Comparison of ENCODE assay signal across 8 mouse cellular contexts in the genomic region with DNA sequence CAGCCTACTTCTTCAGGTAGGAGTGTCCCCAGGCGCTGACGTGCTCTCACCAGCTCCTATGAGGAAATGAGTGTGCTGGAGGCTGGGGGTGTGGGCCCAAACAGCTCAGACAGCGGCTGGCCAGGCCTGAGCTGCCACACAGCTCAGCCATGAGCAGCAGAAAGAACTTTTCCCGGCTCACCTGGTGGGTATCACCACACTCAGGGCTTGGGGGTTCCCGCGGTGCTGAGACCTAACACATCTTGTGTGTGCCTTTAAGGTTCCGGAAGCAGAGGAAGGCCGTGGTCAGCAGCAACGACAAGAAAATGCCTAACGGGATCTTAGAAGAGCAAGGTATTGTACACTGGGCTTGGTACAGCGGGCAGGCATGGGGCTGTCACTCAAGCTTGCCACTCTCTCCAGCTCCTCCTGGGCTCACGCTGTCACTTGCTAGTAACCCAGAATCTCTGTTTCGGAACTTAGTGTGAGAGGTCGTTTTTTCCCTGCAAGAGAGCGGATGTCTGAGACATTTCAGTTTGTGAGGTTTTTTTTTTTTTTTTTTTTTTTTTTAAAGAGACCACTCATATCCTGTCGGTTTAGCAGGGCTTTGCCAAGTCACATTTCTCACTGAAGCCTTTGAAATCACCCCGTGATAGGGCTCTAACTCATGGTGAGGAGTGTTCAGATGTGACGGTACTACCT.
DNase-seq lines count a peak whose midpoint lies in the region; ATAC-seq and TF ChIP-seq lines count a peak whose summit lies in the region.

No protein-coding gene starts in this region.

- no peak for TF ChIP-seq CTCF in cortical plate, adult 2 months (IDR thresholded peaks at IDR 0.05; ENCODE audit: extremely low read depth, insufficient read depth, low read length)

- ATAC-seq in forebrain, embryonic 15.5 days (replicated peaks) = no peak

- H3K4me3 ChIP-seq in cortical plate, adult 2 months (ENCODE audit: insufficient read depth, low read length) = peak overlapping the region; percentile 30
- H3K4me3 ChIP-seq in megakaryocyte, embryonic 14.5 days (replicated peaks) = peak overlapping the region; percentile 86
- H3K4me3 ChIP-seq in forebrain, embryonic 15.5 days = no peak overlapping the region

- H3K9ac ChIP-seq in forebrain, embryonic 15.5 days (replicated peaks) = no peak overlapping the region

- 0 out of 2 replicates have a peak, but pooled peaks cover 1% of the 10 kb centered on the region for H3K4me1 ChIP-seq in cortical plate, adult 2 months (ENCODE audit: control insufficient read depth, insufficient read depth, low read length)
- H3K4me1 ChIP-seq in megakaryocyte, embryonic 14.5 days = peaks cover 92% of the 10 kb centered on the region
- H3K4me1 ChIP-seq in forebrain, embryonic 15.5 days = no peaks in the 10 kb centered on the region

- DNase-seq in adrenal gland, postnatal 14 days = peak; percentile 17
- DNase-seq in adrenal gland, adult 18-20 months (ENCODE audit: low spot score in 2 of 2) = no peak
- peak; percentile 27 for DNase-seq in kidney, postnatal 14 days
- DNase-seq in urinary bladder, postnatal 36 days (ENCODE audit: low spot score in 2 of 2) = peak; percentile 28 to 42
- no peak for DNase-seq in cerebellum, adult 11-12 months

- H3K27ac ChIP-seq in cortical plate, adult 2 months (ENCODE audit: insufficient read depth, low read length) = no peak overlapping the region
- no peak overlapping the region for H3K27ac ChIP-seq in forebrain, embryonic 15.5 days (replicated peaks)

- TF ChIP-seq POLR2A in cortical plate, adult 2 months (IDR thresholded peaks at IDR 0.05; ENCODE audit: extremely low read depth, insufficient read depth, low read length) = no peak

- WGBS in forebrain, embryonic 15.5 days = 67% methylated on average over 18 of the region's 18 CpGs

- no peak overlapping the region for H3K4me2 ChIP-seq in forebrain, embryonic 15.5 days (replicated peaks)

- peaks cover 100% of the 10 kb centered on the region for H3K36me3 ChIP-seq in megakaryocyte, embryonic 14.5 days (replicated peaks; ENCODE audit: low read length)
- no peaks in the 10 kb centered on the region for H3K36me3 ChIP-seq in forebrain, embryonic 15.5 days

- H3K9me3 ChIP-seq in megakaryocyte, embryonic 14.5 days = peaks cover 8% of the 10 kb centered on the region; the same call in 1 of the 2 replicates
- H3K9me3 ChIP-seq in forebrain, embryonic 15.5 days = no peaks in the 10 kb centered on the region

- no peaks in the 10 kb centered on the region for H3K27me3 ChIP-seq in megakaryocyte, embryonic 14.5 days (replicated peaks)
- H3K27me3 ChIP-seq in forebrain, embryonic 15.5 days = no peaks in the 10 kb centered on the region

Comparison
In these comparisons a context has a peak if more than half of its experiments do, and no peak if none do; other contexts are left out.
1. DNase-seq: peak in adrenal gland, postnatal 14 days (single experiment), kidney, postnatal 14 days (single experiment) and urinary bladder, postnatal 36 days (2 of 2); none in adrenal gland, adult 18-20 months (0 of 2) and cerebellum, adult 11-12 months (single experiment).